Mouse (Mus musculus): ENCODE results near the gene Rnd3. TPM values are rescaled to one million over a fixed set of nuclear protein-coding genes. Genes with fewer than 3 reads are reported as not detected.

The Rnd3 gene
- polyA plus RNA-seq, 1 experiment from 2014 or later = 2.5 TPM

GRCm38 (mm10) chr2:51090049-51090448 is 58.9 kb downstream of the Rnd3 start:
- Histone ChIP-seq H3K4me3 (ENCODE audit: inconsistent target) (no peak overlapping the region), H3K36me3 (ENCODE audit: inconsistent target) (no peaks in the 10 kb centered on the region), H3K79me2 (ENCODE audit: inconsistent target) (no peaks in the 10 kb centered on the region), H3K27ac (no peak overlapping the region)
- 85% methylated on average over 8 of the region's 8 CpGs for WGBS (ENCODE audit: missing documents)

GRCm38 (mm10) chr2:51088843-51089573 is 59.9 kb downstream of the Rnd3 start:
- Histone ChIP-seq H3K36me3 (ENCODE audit: inconsistent target) (no peaks in the 10 kb centered on the region), H3K27ac (no peak overlapping the region), H3K79me2 (ENCODE audit: inconsistent target) (no peaks in the 10 kb centered on the region), H3K4me3 (ENCODE audit: inconsistent target) (no peak overlapping the region)
- 52% methylated on average over 11 of the region's 11 CpGs for WGBS (ENCODE audit: missing documents)

GRCm38 (mm10) chr2:51088123-51088453 is 60.8 kb downstream of the Rnd3 start:
- H3K36me3 ChIP-seq (ENCODE audit: inconsistent target) = no peaks in the 10 kb centered on the region
- H3K4me3 ChIP-seq (ENCODE audit: inconsistent target) = no peak overlapping the region
- 94% methylated on average over 3 of the region's 3 CpGs for WGBS (ENCODE audit: missing documents)
- H3K79me2 ChIP-seq (ENCODE audit: inconsistent target) = no peaks in the 10 kb centered on the region
- H3K27ac ChIP-seq = no peak overlapping the region

- H3K4me3 ChIP-seq (ENCODE audit: inconsistent target) = no peak overlapping the region
- no peaks in the 10 kb centered on the region for H3K36me3 ChIP-seq (ENCODE audit: inconsistent target)
- no peak overlapping the region for H3K27ac ChIP-seq
- no peaks in the 10 kb centered on the region for H3K79me2 ChIP-seq (ENCODE audit: inconsistent target)
- 88% methylated on average over 12 of the region's 12 CpGs for WGBS (ENCODE audit: missing documents)
These were observed 61.4 kb downstream of the Rnd3 start for GRCm38 (mm10) chr2:51087307-51088122.

GRCm38 (mm10) chr2:51085155-51085554 is 63.8 kb downstream of the Rnd3 start:
- WGBS (ENCODE audit: missing documents) = 92% methylated on average over 11 of the region's 11 CpGs
- H3K79me2 ChIP-seq (ENCODE audit: inconsistent target) = no peaks in the 10 kb centered on the region
- no peak overlapping the region for H3K27ac ChIP-seq
- H3K4me3 ChIP-seq (ENCODE audit: inconsistent target) = no peak overlapping the region
- no peaks in the 10 kb centered on the region for H3K36me3 ChIP-seq (ENCODE audit: inconsistent target)

- H3K27ac ChIP-seq = no peak overlapping the region
- H3K4me3 ChIP-seq (ENCODE audit: inconsistent target) = no peak overlapping the region
- no peaks in the 10 kb centered on the region for H3K79me2 ChIP-seq (ENCODE audit: inconsistent target)
- H3K36me3 ChIP-seq (ENCODE audit: inconsistent target) = no peaks in the 10 kb centered on the region
- 93% methylated on average over 13 of the region's 13 CpGs for WGBS (ENCODE audit: missing documents)
These were observed 66.1 kb downstream of the Rnd3 start for GRCm38 (mm10) chr2:51082714-51083351.

Measured in macrophage (primary cell).